Mouse (Mus musculus) hindbrain, embryonic 12.5 days (tissue): ENCODE data around the gene Scube3. TPM values are rescaled to one million over a fixed set of nuclear protein-coding genes. Genes with fewer than 3 reads are reported as not detected.

ENCODE experiments used
- ATAC-seq: fragments of 200-750 bp; cut with Nextera tagmentation; 2 replicates; pipeline ENCODE4 v1.8.0; 2017; ENCODE audit warnings: moderate TSS enrichment; ENCODE audit not compliant: low FRiP score
- H3K27ac ChIP-seq: fragments of 300-500 bp; sonication (generic); 2 replicates; pipeline ENCODE4 v1.5.1; 2016; ENCODE audit warnings: mild to moderate bottlenecking
- H3K27me3 ChIP-seq: fragments of 300-500 bp; sonication (generic); 2 replicates; pipeline ENCODE4 v1.6.1; 2016; ENCODE audit warnings: mild to moderate bottlenecking
- H3K36me3 ChIP-seq: fragments of 300-500 bp; sonication (generic); 2 replicates; pipeline ENCODE4 v1.6.1; 2016; ENCODE audit warnings: mild to moderate bottlenecking
- H3K4me1 ChIP-seq: fragments of 300-500 bp; sonication (generic); 2 replicates; pipeline ENCODE4 v1.6.1; 2016
- H3K4me2 ChIP-seq: fragments of 300-500 bp; sonication (generic); replicated peaks from 2 replicates; pipeline ENCODE4 v1.6.1; 2016; ENCODE audit warnings: mild to moderate bottlenecking
- H3K4me3 ChIP-seq: fragments of 300-500 bp; sonication (generic); 2 replicates; pipeline ENCODE4 v1.5.1; 2016; ENCODE audit warnings: mild to moderate bottlenecking
- H3K9ac ChIP-seq: fragments of 300-500 bp; sonication (generic); 2 replicates; pipeline ENCODE4 v1.6.1; 2016; ENCODE audit warnings: mild to moderate bottlenecking, moderate library complexity
- H3K9me3 ChIP-seq: fragments of 300-500 bp; sonication (generic); replicated peaks from 2 replicates; pipeline ENCODE4 v1.6.1; 2016; ENCODE audit warnings: mild to moderate bottlenecking
- WGBS: fragments of 180-500 bp; shearing (Covaris S2); methylation state at CpG from one replicate; pipeline ENCODE4 v1.1.7; 2016; 5-methylcytosine and 5-hydroxymethylcytosine counted together
- polyA plus RNA-seq: library from polyadenylated mRNA; unstranded; fragments of >200 nt; fragmentation: Nextera tagmentation; extraction: Ambion mirVana; gene quantifications from 2 replicates; pipeline ENCODE4 v1.2.1, GENCODE M21; 2016

Gene Scube3
- polyA plus RNA-seq, 1 experiment from 2014 or later = 11.1 TPM

DNA sequence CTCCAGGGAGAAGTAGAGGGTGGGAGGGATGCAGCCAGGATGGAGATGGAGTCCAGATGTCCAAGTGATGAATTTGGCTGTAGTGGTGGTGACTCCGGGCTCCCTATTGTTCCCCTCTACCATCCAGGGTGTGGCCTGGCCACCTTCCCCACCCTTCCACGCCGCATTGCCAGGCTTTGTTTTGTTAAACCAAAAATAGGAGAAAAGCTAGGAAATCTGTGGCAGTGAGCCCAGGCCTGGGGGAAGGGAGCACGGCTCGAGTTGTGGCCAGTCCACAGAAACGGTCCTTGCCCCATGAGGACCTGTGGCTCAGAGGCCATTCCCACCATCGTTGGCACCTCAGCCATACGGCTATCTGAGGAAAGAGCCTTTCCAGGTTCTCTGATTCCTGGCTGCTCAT, 13.0 kb downstream of the Scube3 start:
- Histone ChIP-seq H3K9me3 (no peaks in the 10 kb centered on the region), H3K36me3 (peaks cover 49% of the 10 kb centered on the region), H3K4me3 (no peak overlapping the region), H3K4me1 (peaks cover 27% of the 10 kb centered on the region), H3K4me2 (no peak overlapping the region), H3K27ac (no peak overlapping the region), H3K9ac (no peak overlapping the region), H3K27me3 (0 out of 2 replicates have a peak, but pooled peaks cover 5% of the 10 kb centered on the region)
- no peak for ATAC-seq
- 91% methylated on average over 8 of the region's 8 CpGs for WGBS

DNA sequence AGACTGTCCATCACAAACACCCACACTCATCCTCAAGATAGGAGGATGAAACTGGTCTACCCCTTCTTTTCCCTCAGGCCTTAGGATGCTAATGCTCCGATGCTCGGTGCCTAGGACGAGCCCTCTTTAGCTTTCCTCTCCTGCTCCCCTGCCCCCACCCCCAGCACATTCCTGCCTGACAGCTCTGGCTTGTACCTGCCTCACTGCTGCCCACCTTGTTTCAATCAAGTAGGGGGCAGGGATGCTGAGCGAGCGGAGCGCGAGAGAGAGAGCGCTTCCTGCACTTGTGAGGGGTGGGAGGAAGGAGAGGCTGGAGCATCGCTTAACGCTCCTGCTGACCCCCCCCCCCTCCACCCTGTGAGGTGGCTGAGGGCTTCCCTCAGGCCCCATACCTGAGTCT, 18.4 kb downstream of the Scube3 start:
- Histone ChIP-seq H3K27me3 (0 out of 2 replicates have a peak, but pooled peaks cover 5% of the 10 kb centered on the region), H3K9ac (no peak overlapping the region), H3K4me2 (no peak overlapping the region), H3K36me3 (peaks cover 67% of the 10 kb centered on the region), H3K9me3 (no peaks in the 10 kb centered on the region), H3K4me3 (no peak overlapping the region), H3K27ac (no peak overlapping the region), H3K4me1 (peaks cover 38% of the 10 kb centered on the region)
- no peak for ATAC-seq
- 35% methylated on average over 10 of the region's 10 CpGs for WGBS

DNA sequence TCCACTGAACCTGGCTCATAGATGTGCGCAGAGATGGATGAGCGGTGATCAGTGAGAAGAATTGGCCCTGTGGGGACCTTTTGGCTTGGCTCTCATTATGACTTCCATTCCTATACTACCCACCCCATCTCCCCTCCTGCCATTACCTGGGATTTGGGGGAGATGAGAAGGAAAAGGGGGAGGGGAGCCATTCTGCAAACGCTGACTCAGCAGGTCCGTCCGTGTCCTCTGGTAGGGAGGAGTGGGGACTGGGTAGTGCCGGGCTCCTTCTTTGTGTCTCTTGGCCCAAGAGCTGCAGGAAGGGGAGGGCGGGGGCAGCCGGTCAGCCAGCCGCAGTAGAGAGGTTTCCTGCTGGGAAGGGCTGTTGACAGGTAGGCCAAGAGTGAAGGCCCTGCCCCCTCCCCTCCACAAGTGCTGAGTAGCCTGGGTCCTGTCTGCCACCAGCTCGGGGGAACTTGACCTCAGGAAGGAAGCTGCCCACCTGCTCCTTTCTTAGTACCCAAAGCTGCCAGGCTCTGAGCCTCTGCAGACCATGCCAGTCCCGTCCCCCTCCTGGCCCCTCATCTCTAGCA, 19.5 kb downstream of the Scube3 start:
- Histone ChIP-seq H3K9me3 (no peaks in the 10 kb centered on the region), H3K4me3 (no peak overlapping the region), H3K4me2 (no peak overlapping the region), H3K27ac (no peak overlapping the region), H3K4me1 (peaks cover 38% of the 10 kb centered on the region), H3K27me3 (0 out of 2 replicates have a peak, but pooled peaks cover 5% of the 10 kb centered on the region), H3K9ac (no peak overlapping the region), H3K36me3 (peaks cover 60% of the 10 kb centered on the region)
- ATAC-seq = no peak
- 21% methylated on average over 9 of the region's 11 CpGs for WGBS

DNA sequence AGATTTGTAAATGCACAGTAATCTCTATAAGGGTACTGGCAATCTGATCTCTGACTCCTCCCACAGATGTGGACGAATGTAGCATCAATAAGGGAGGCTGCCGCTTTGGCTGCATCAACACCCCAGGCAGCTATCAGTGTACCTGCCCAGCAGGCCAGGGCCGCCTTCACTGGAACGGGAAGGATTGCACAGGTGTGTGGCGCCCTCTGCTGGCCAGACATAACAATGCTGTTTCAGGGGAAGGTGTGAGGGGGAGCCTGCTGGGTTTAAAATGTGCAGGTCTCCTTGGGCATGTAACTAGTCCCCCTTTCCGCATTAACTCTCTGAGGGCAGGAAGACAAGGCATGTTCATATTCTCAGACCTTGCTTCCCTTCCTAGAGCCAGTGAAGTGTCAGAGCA, 21.7 kb downstream of the Scube3 start:
- no peak for ATAC-seq
- Histone ChIP-seq H3K9me3 (no peaks in the 10 kb centered on the region), H3K4me1 (peaks cover 28% of the 10 kb centered on the region), H3K36me3 (peaks cover 67% of the 10 kb centered on the region), H3K4me3 (no peak overlapping the region), H3K27me3 (0 out of 2 replicates have a peak, but pooled peaks cover 5% of the 10 kb centered on the region), H3K9ac (no peak overlapping the region), H3K27ac (no peak overlapping the region), H3K4me2 (no peak overlapping the region)
- WGBS = 9% methylated on average over 6 of the region's 6 CpGs

DNA sequence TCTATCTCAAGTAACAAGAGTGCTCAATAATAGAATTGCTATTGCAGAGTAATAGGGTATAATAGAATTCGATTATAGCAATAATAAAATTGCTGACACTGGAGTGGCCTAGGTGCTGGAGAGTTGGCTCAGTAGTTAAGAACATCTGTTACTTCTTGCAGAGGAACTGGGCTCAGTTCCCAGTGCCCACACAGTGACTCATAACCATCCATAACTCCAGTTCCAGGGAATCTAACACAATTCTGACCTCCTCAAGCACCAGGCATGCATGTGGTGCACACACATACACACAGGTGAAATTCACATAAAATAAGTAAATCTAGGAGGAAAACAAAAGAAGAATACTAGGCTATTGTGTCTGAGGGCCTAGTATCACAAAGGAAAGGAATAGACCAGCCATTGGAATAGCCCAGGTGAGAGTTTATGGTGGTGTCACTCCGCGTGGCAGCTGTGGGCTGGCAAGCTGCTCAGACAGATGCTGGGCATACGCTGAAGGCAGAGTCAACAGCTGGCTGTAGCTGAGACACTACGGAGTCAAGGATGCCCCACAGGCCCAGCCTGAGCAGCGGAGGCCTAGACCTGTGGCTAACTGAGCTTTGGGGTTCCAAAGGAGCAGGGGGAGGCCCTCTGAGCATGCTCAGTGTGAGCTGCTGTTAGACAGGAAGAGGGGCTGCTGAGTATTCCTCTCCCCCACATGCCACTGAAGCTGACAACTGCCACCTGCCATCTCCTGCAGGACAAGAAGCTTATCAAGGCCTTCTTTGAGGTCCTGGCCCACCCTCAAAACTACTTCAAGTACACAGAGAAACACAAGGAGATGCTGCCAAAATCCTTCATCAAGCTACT, 28.7 kb downstream of the Scube3 start:
- Histone ChIP-seq H3K9me3 (no peaks in the 10 kb centered on the region), H3K36me3 (peaks cover 50% of the 10 kb centered on the region), H3K27ac (no peak overlapping the region), H3K4me1 (peaks cover 16% of the 10 kb centered on the region), H3K27me3 (no peaks in the 10 kb centered on the region), H3K9ac (no peak overlapping the region), H3K4me3 (no peak overlapping the region), H3K4me2 (no peak overlapping the region)
- no peak for ATAC-seq
- WGBS = 92% methylated on average over 6 of the region's 6 CpGs

DNA sequence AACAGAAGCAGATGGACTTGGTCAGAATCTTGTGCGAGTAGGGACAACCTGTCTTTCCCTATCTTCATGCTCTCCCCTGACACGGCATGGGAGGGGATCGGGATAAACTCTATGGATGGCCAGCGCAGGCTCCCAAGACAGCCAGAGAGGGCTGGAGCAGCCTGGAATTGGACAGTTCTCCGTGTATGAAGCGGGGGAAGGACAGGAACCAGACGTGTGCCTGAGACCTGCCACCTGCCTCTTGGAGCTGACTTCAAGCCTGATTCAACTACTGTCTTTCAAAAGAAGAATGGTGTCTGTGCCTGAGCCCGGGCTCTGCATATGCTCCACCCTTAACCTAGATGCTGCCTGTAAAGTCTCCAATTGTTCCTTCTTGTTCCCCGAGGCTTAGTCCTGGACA, 30.7 kb downstream of the Scube3 start:
- Histone ChIP-seq H3K4me1 (peaks cover 25% of the 10 kb centered on the region), H3K36me3 (peaks cover 37% of the 10 kb centered on the region), H3K4me3 (no peak overlapping the region), H3K27ac (no peak overlapping the region), H3K9me3 (no peaks in the 10 kb centered on the region), H3K4me2 (no peak overlapping the region), H3K9ac (no peak overlapping the region), H3K27me3 (no peaks in the 10 kb centered on the region)
- WGBS = 72% methylated on average over 9 of the region's 9 CpGs
- no peak for ATAC-seq

DNA sequence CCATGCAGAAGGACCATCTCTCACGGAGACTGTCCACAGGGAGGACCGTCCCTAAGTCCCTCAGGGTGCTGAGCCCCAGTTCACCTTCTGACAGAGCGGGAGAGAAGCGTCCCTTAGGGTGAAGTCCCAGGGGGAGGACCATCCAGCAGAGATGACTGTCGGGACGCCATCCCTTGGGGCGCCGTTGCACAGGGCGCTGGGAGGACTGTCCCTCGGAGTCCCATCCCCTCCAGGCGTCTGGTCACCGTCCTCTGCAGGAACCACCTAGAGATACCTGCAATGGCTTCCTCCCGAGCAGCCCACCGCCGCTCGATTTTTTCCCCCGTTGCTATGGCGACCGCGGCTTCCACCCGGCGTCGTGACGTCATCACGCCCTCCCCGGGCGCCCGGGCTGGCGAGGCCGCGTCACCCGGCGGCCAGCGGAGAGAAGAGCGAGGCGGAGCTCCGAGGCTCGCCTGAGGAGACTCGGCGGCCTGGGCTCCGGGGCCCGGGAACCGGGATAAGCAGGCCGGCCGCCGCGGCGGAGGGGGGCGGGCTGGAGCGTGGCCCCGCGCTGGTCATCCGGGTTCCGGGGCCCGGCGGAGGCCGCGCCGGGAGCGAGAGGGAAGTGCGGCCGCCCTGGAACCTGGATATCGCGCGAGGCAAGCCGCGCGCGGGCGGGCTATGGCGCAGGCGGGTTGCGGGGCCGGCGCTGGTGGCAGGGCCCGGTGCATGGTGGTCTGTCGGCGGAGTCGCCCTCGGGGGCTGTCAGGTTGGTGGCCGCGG, 35.0 kb downstream of the Scube3 start, which contains the start of gene Zfp523:
Zfp523 (plus strand) TSS at position 355 of the 765 bp plus-strand sequence.
- H3K36me3 ChIP-seq = no peaks in the 10 kb centered on the region
- peak; percentile 89 for ATAC-seq
- H3K27ac ChIP-seq = peak within 1 kb of the TSS; percentile 95
- WGBS = under 1% methylated on average over 80 of the region's 82 CpGs
- no peaks in the 10 kb centered on the region for H3K9me3 ChIP-seq
- no peaks in the 10 kb centered on the region for H3K27me3 ChIP-seq
- peaks cover 51% of the 10 kb centered on the region for H3K4me1 ChIP-seq
- peak within 1 kb of the TSS; percentile 89 for H3K4me2 ChIP-seq
- H3K4me3 ChIP-seq = peak within 1 kb of the TSS; percentile 87
- peak within 1 kb of the TSS; percentile 94 for H3K9ac ChIP-seq

DNA sequence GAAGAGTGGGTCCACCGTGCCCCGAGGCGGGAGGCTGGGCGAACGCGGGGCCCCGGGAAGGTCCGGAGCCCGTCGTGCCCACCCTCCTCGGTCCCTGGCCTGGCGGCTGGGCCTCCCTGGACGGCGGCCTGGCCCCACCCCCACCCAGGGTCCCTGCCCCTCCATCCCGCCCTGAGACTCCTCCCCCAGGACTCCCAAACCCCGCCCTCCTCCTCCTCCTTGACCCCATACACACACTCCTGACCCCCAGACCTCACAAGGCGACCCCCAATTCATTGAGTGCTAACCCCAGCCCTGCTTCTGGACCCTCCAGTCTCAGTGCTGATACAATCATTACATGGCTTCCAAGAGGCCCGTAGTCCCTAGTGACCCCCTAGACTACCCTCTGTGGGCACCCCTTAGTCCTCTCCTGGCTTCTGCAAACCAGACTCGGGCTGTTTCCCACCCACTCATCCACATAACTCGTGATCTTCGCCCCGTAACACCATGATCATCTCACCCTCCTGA, 35.7 kb downstream of the Scube3 start:
- Histone ChIP-seq H3K36me3 (no peaks in the 10 kb centered on the region), H3K9ac (peak overlapping the region; percentile 94), H3K4me1 (peaks cover 51% of the 10 kb centered on the region), H3K4me2 (peak overlapping the region; percentile 89), H3K9me3 (no peaks in the 10 kb centered on the region), H3K4me3 (peak overlapping the region; percentile 87), H3K27me3 (no peaks in the 10 kb centered on the region), H3K27ac (peak overlapping the region; percentile 95)
- ATAC-seq = peak; percentile 69
- WGBS = 7% methylated on average over 21 of the region's 22 CpGs

DNA sequence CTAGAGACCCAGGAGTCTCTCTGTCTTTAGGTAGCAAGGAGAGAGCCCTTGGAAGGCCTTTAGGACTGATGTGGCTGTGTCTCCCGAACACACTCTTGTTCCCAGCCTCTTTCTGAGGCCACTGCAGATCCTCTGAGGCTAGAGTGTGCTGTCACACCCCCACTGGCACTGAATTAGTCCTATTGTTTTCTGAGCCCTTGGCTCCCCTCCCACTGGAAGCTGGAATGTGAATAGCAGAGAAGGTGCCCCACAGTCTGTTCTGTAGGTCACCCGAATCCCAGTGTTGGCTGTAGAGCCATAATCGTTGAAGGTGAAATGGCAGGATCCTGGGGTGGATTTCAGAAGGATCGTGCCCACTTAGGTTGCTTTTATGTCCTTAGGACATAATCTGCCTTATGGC, 38.4 kb downstream of the Scube3 start:
- H3K4me1 ChIP-seq = peaks cover 41% of the 10 kb centered on the region

DNA sequence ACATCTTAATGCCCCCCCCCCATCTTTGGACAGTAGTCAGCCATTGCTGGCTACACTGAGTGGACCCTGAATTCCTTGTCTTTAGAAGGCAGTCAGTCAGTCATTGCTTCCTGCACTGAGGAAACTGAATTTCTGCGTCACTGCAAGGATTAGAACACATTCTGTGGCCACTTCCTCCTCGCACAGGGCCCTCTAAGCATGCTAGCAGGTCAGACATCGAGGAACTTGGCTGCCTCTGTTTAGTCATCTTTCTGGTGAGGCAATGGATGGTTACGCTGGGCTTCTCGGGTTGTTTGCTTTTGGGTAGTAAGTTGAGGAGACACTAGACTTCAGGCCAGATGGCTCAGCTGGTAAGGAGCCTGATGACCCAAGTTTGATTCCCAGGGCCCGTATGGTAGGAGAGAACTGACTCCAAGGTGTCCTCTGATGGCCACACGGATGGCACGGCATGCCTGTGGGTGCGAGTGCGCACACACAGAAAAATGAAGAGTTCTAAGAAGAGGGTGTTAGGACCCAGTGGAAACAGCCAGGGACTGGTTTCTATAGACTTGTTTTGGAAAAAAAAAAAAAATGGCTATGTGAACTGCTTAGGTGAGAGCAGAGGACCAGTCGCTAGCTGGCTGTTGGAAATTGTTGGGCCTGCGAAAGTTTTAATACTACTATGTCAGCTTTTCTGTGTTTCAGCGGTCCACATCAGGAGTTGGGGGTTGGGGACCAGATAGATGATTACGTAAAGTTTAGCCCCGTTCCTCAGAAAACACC, 39.0 kb downstream of the Scube3 start:
- H3K4me3 ChIP-seq = no peak overlapping the region
- no peak for ATAC-seq
- H3K4me1 ChIP-seq = peaks cover 38% of the 10 kb centered on the region
- H3K36me3 ChIP-seq = peaks cover 6% of the 10 kb centered on the region; the same call in 1 of the 2 replicates
- H3K27ac ChIP-seq = no peak overlapping the region
- H3K27me3 ChIP-seq = no peaks in the 10 kb centered on the region
- H3K9ac ChIP-seq = no peak overlapping the region
- 87% methylated on average over 15 of the region's 15 CpGs for WGBS
- H3K9me3 ChIP-seq = no peaks in the 10 kb centered on the region
- H3K4me2 ChIP-seq = no peak overlapping the region

More for the DNA sequence above, 38.4 kb downstream of the Scube3 start:
- no peak overlapping the region; the same call in 1 of the 2 replicates for H3K4me2 ChIP-seq
- no peak for ATAC-seq
- H3K4me3 ChIP-seq = no peak overlapping the region
- H3K27ac ChIP-seq = 0 out of 2 replicates have a peak overlapping the region, but pooled peaks have one; percentile 5
- H3K27me3 ChIP-seq = no peaks in the 10 kb centered on the region
- 54% methylated on average over 4 of the region's 4 CpGs for WGBS
- no peak overlapping the region for H3K9ac ChIP-seq
- no peaks in the 10 kb centered on the region for H3K9me3 ChIP-seq
- H3K36me3 ChIP-seq = peaks cover 2% of the 10 kb centered on the region; the same call in 1 of the 2 replicates

DNA sequence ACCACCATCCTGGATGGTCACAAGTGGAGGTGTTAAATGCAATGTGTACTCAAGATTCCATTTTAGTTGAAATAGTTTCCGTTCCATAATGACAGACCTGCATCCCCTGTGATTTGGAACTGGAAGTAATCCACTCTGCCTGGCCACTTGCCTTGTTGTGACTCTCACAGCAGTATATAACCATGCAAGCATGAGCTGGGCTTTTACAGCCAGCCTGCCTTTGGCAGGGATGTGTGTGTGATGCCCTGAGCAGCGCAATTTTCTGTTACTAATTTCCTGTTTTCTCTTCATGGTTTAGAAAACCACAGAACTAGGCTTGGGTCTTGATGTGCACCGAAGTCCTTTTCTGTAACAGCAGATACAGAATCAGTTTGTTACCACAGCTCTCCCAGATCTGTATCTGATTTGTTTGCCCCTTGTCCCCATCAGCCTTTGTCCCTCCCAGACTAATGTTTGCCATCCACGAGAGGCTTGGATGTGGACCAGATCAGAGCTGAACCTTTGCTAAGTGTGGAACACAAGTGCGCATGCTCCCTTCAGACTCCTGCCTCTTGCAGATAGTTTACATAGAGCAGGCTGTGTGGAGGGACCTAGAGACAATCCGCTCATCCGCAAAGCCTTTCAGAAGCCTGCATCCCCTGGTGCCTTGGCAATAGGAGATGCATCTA, 43.2 kb downstream of the Scube3 start:
- ATAC-seq = no peak
- no peak overlapping the region for H3K4me2 ChIP-seq
- peaks cover 9% of the 10 kb centered on the region for H3K4me1 ChIP-seq
- no peaks in the 10 kb centered on the region for H3K27me3 ChIP-seq
- 88% methylated on average over 7 of the region's 7 CpGs for WGBS
- H3K27ac ChIP-seq = no peak overlapping the region
- no peak overlapping the region for H3K4me3 ChIP-seq
- peaks cover 16% of the 10 kb centered on the region for H3K36me3 ChIP-seq
- H3K9ac ChIP-seq = no peak overlapping the region
- H3K9me3 ChIP-seq = no peaks in the 10 kb centered on the region
